In the genomic region with DNA sequence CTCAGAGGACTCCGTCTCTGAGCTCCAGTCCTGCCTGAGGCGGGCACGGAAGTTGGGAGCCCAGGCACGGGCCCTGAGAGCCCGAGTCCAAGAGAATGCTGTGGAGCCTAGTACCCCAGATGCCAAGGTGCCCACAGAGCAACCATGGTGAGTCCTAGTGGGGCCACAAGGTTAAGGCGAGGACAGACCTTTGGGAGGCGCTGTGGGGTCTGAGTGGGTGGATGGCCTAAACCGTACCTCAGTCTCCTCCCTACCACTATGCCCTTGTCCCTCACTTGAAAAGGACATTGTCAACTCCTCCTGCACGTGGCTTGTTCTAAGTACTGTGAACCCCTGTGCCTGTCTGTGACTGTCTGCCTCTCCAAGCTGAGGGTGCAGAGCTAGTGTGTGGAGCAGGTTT, we compare ENCODE assay signal across 8 mouse cellular contexts. TPM values are rescaled to one million over a fixed set of nuclear protein-coding genes. Genes with fewer than 3 reads are reported as not detected.
DNase-seq lines count a peak whose midpoint lies in the region; ATAC-seq and TF ChIP-seq lines count a peak whose summit lies in the region.

No protein-coding gene starts in this region.

- no peaks in the 10 kb centered on the region for H3K27me3 ChIP-seq in heart, embryonic 13.5 days (replicated peaks)
- H3K27me3 ChIP-seq in hindbrain, embryonic 10.5 days (ENCODE audit: insufficient read depth, poor library complexity, severe bottlenecking), result no peaks in the 10 kb centered on the region
- no peaks in the 10 kb centered on the region for H3K27me3 ChIP-seq in liver, embryonic 15.5 days

- peaks cover 37% of the 10 kb centered on the region for H3K4me1 ChIP-seq in heart, embryonic 13.5 days
- H3K4me1 ChIP-seq in ES-E14 (ENCODE audit: control insufficient read depth in 2 of 2, insufficient read depth in 2 of 2, low read length in 2 of 2, poor library complexity in 1 of 2), result peaks cover 12 to 17% of the 10 kb centered on the region in 2 experiments
- H3K4me1 ChIP-seq in hindbrain, embryonic 10.5 days (replicated peaks), result peaks cover 60% of the 10 kb centered on the region
- peaks cover 85% of the 10 kb centered on the region for H3K4me1 ChIP-seq in liver, embryonic 15.5 days (replicated peaks)

- H3K4me3 ChIP-seq in heart, embryonic 13.5 days, result peak overlapping the region; percentile 93
- peak overlapping the region; percentile 73 to 99 for H3K4me3 ChIP-seq in ES-E14 (ENCODE audit: insufficient read depth in 1 of 2, low read depth in 1 of 2, low read length in 2 of 2, poor library complexity in 1 of 2, severe bottlenecking in 1 of 2)
- peak overlapping the region; percentile 95 for H3K4me3 ChIP-seq in hindbrain, embryonic 10.5 days
- peak overlapping the region; percentile 88 for H3K4me3 ChIP-seq in liver, embryonic 15.5 days (replicated peaks)
- no peak overlapping the region for H3K4me3 ChIP-seq in left cerebral cortex, adult 2 months

- no peak for DNase-seq in heart, postnatal 4 days
- no peak for DNase-seq in ES-E14 (ENCODE audit: low read depth, low spot score)
- no peak for DNase-seq in hindbrain, embryonic 10.5 days (ENCODE audit: low spot score)
- no peak for DNase-seq in left cerebral cortex, adult 2 months (ENCODE audit: extremely low spot score in 1 of 2, low spot score in 2 of 2)
- DNase-seq in embryo, embryonic 10 days (ENCODE audit: low spot score), result no peak

- in situ Hi-C loops in ES-E14 (cut with MboI; ENCODE audit: low sequenced_read_pairs in 2 of 2, unreplicated experiment in 2 of 2), result no loop called here

- peaks cover 50% of the 10 kb centered on the region for H3K36me3 ChIP-seq in heart, embryonic 13.5 days
- H3K36me3 ChIP-seq in ES-E14 (ENCODE audit: control insufficient read depth, insufficient read depth, low read length, poor library complexity, severe bottlenecking), result peaks cover 44% of the 10 kb centered on the region
- peaks cover 64% of the 10 kb centered on the region for H3K36me3 ChIP-seq in hindbrain, embryonic 10.5 days
- H3K36me3 ChIP-seq in liver, embryonic 15.5 days (replicated peaks), result peaks cover 55% of the 10 kb centered on the region

- peak overlapping the region; percentile 97 for H3K9ac ChIP-seq in heart, embryonic 13.5 days
- H3K9ac ChIP-seq in ES-E14 (ENCODE audit: insufficient read depth, low read depth, low read length, poor library complexity, severe bottlenecking), result peak overlapping the region; percentile 100
- peak overlapping the region; percentile 92 for H3K9ac ChIP-seq in liver, embryonic 15.5 days

- intact Hi-C loops in left cerebral cortex, adult 2 months (cut with DNase I), result loop anchor here (5.0 kb wide), 1 partner anchor 43 kb away; the partner anchor contains the start of genes Galns and Trappc2l

- H3K9me3 ChIP-seq in heart, embryonic 13.5 days, result no peaks in the 10 kb centered on the region
- H3K9me3 ChIP-seq in ES-E14 (ENCODE audit: control insufficient read depth, insufficient read depth, low read depth, low read length), result no peaks in the 10 kb centered on the region
- no peaks in the 10 kb centered on the region for H3K9me3 ChIP-seq in hindbrain, embryonic 10.5 days
- H3K9me3 ChIP-seq in liver, embryonic 15.5 days (replicated peaks), result no peaks in the 10 kb centered on the region

- no peak for TF ChIP-seq CTCF in left cerebral cortex, adult 2 months (IDR thresholded peaks at IDR 0.05)

- 65% methylated on average over 9 of the region's 9 CpGs for WGBS in heart, embryonic 13.5 days
- WGBS in hindbrain, embryonic 10.5 days, result 68% methylated on average over 9 of the region's 9 CpGs
- 52% methylated on average over 9 of the region's 9 CpGs for WGBS in liver, embryonic 15.5 days (ENCODE audit: insufficient replicate concordance)

- no peak for ATAC-seq in heart, embryonic 13.5 days (ENCODE audit: extremely low read depth, insufficient number of reproducible peaks, low FRiP score, low TSS enrichment)
- ATAC-seq in liver, embryonic 15.5 days (ENCODE audit: insufficient read depth), result no peak
- no peak for ATAC-seq in CD4-positive, CD25-positive, alpha-beta regulatory T cell, adult 4 months

- H3K4me2 ChIP-seq in heart, embryonic 13.5 days, result peak overlapping the region; percentile 83
- peak overlapping the region; percentile 90 for H3K4me2 ChIP-seq in liver, embryonic 15.5 days

- H3K27ac ChIP-seq in heart, embryonic 13.5 days (replicated peaks), result peak overlapping the region; percentile 17; the same call in 1 of the 2 replicates
- peak overlapping the region; percentile 24; the same call in 1 of the 2 replicates for H3K27ac ChIP-seq in ES-E14 (ENCODE audit: insufficient read depth, low read depth, low read length, poor library complexity, severe bottlenecking)
- peak overlapping the region; percentile 96 for H3K27ac ChIP-seq in hindbrain, embryonic 10.5 days
- H3K27ac ChIP-seq in liver, embryonic 15.5 days (replicated peaks), result peak overlapping the region; percentile 90
- H3K27ac ChIP-seq in left cerebral cortex, adult 2 months, result no peak overlapping the region

TF ChIP-seq in ES-E14, 5 proteins besides CTCF, POLR2A, EP300 and RAD21:
- TF ChIP-seq HCFC1 (IDR thresholded peaks at IDR 0.05; ENCODE audit: borderline replicate concordance, insufficient read depth, low read length), result no peak
- TF ChIP-seq MAFK (IDR thresholded peaks at IDR 0.05; ENCODE audit: insufficient read depth, low read depth, low read length), result no peak
- no peak for TF ChIP-seq ZC3H11A (IDR thresholded peaks at IDR 0.05; ENCODE audit: borderline replicate concordance, low read depth, low read length)
- TF ChIP-seq ZNF384 (IDR thresholded peaks at IDR 0.05; ENCODE audit: low read depth, low read length), result no peak
- no peak for TF ChIP-seq CHD2 (IDR thresholded peaks at IDR 0.05; ENCODE audit: low read depth, low read length)

RNA-seq across cellular contexts. Expression of gene Cdt1, which starts 1.5 kb away (rescaled TPM):
- 31.0 and 34.6 TPM in 2 replicates for polyA plus RNA-seq in heart, embryonic 13.5 days (2015; fragmentation: Nextera tagmentation; extraction: Ambion mirVana)
- total RNA-seq in heart, postnatal 4 days (2021), result 10 to 100 TPM; 36.5 to 38.2 TPM
- 139 and 168 TPM in 2 replicates for total RNA-seq in ES-E14 (2012; rRNA removed)
- 56.0 and 64.3 TPM in 2 replicates for polyA plus RNA-seq in hindbrain, embryonic 10.5 days (2016; fragmentation: Nextera tagmentation; extraction: Ambion mirVana)
- polyA plus RNA-seq in liver, embryonic 15.5 days (2015; fragmentation: Nextera tagmentation; extraction: Ambion mirVana), result 45.9 and 46.0 TPM in 2 replicates
- 1 to 10 TPM; 2.5 to 5.0 TPM for total RNA-seq in left cerebral cortex, adult 2 months (2021)
- polyA plus RNA-seq in CD4-positive, CD25-positive, alpha-beta regulatory T cell, adult 4 months (2017; shearing (Covaris generic)), result 10 to 100 TPM in 1 of 2 experiments, 1 to 10 TPM in 1; 8.2 to 12.6 TPM

RNA-seq across cellular contexts. Expression of gene Aprt, which starts 7.4 kb away (rescaled TPM):
- 251 and 271 TPM in 2 replicates for polyA plus RNA-seq in heart, embryonic 13.5 days (2015; fragmentation: Nextera tagmentation; extraction: Ambion mirVana)
- total RNA-seq in heart, postnatal 4 days (2021), result 10 to 100 TPM; 58.5 to 58.8 TPM
- total RNA-seq in ES-E14 (2012; rRNA removed), result 400 and 412 TPM in 2 replicates
- polyA plus RNA-seq in hindbrain, embryonic 10.5 days (2016; fragmentation: Nextera tagmentation; extraction: Ambion mirVana), result 237 and 268 TPM in 2 replicates
- 187 and 214 TPM in 2 replicates for polyA plus RNA-seq in liver, embryonic 15.5 days (2015; fragmentation: Nextera tagmentation; extraction: Ambion mirVana)
- 10 to 100 TPM; 52.8 to 56.0 TPM for total RNA-seq in left cerebral cortex, adult 2 months (2021)
- 100 to 1,000 TPM; 146 to 207 TPM for polyA plus RNA-seq in CD4-positive, CD25-positive, alpha-beta regulatory T cell, adult 4 months (2017; shearing (Covaris generic))

RNA-seq across cellular contexts. Expression of gene Piezo1, which starts 18.2 kb away (rescaled TPM):
- polyA plus RNA-seq in heart, embryonic 13.5 days (2015; fragmentation: Nextera tagmentation; extraction: Ambion mirVana), result 12.9 and 15.4 TPM in 2 replicates
- 10 to 100 TPM; 53.7 to 55.4 TPM for total RNA-seq in heart, postnatal 4 days (2021)
- total RNA-seq in ES-E14 (2012; rRNA removed), result 204 and 335 TPM in 2 replicates
- 6.5 and 9.2 TPM in 2 replicates for polyA plus RNA-seq in hindbrain, embryonic 10.5 days (2016; fragmentation: Nextera tagmentation; extraction: Ambion mirVana)
- 12.4 and 17.4 TPM in 2 replicates for polyA plus RNA-seq in liver, embryonic 15.5 days (2015; fragmentation: Nextera tagmentation; extraction: Ambion mirVana)
- total RNA-seq in left cerebral cortex, adult 2 months (2021), result 1 to 10 TPM; 6.8 to 7.7 TPM
- 10 to 100 TPM; 15.3 to 22.7 TPM for polyA plus RNA-seq in CD4-positive, CD25-positive, alpha-beta regulatory T cell, adult 4 months (2017; shearing (Covaris generic))

RNA-seq across cellular contexts. Expression of gene Galns, which starts 41.9 kb away (rescaled TPM):
- polyA plus RNA-seq in heart, embryonic 13.5 days (2015; fragmentation: Nextera tagmentation; extraction: Ambion mirVana), result 11.1 and 11.9 TPM in 2 replicates
- total RNA-seq in heart, postnatal 4 days (2021), result 10 to 100 TPM in 1 of 2 experiments, 1 to 10 TPM in 1; 9.2 to 10.6 TPM
- 8.9 and 9.2 TPM in 2 replicates for total RNA-seq in ES-E14 (2012; rRNA removed)
- 7.1 and 7.2 TPM in 2 replicates for polyA plus RNA-seq in hindbrain, embryonic 10.5 days (2016; fragmentation: Nextera tagmentation; extraction: Ambion mirVana)
- 8.2 and 8.8 TPM in 2 replicates for polyA plus RNA-seq in liver, embryonic 15.5 days (2015; fragmentation: Nextera tagmentation; extraction: Ambion mirVana)
- total RNA-seq in left cerebral cortex, adult 2 months (2021), result 1 to 10 TPM; 8.1 to 8.3 TPM
- 10 to 100 TPM in 1 of 2 experiments, 1 to 10 TPM in 1; 8.7 to 12.7 TPM for polyA plus RNA-seq in CD4-positive, CD25-positive, alpha-beta regulatory T cell, adult 4 months (2017; shearing (Covaris generic))

RNA-seq across cellular contexts. Expression of gene Trappc2l, which starts 42.1 kb away (rescaled TPM):
- 55.6 and 74.0 TPM in 2 replicates for polyA plus RNA-seq in heart, embryonic 13.5 days (2015; fragmentation: Nextera tagmentation; extraction: Ambion mirVana)
- total RNA-seq in heart, postnatal 4 days (2021), result 10 to 100 TPM; 48.7 to 56.3 TPM
- total RNA-seq in ES-E14 (2012; rRNA removed), result 53.2 and 56.1 TPM in 2 replicates
- polyA plus RNA-seq in hindbrain, embryonic 10.5 days (2016; fragmentation: Nextera tagmentation; extraction: Ambion mirVana), result 53.3 and 68.5 TPM in 2 replicates
- 24.2 and 33.1 TPM in 2 replicates for polyA plus RNA-seq in liver, embryonic 15.5 days (2015; fragmentation: Nextera tagmentation; extraction: Ambion mirVana)
- total RNA-seq in left cerebral cortex, adult 2 months (2021), result 10 to 100 TPM; 69.8 to 80.3 TPM
- 10 to 100 TPM; 45.0 to 70.1 TPM for polyA plus RNA-seq in CD4-positive, CD25-positive, alpha-beta regulatory T cell, adult 4 months (2017; shearing (Covaris generic))
